Mouse (Mus musculus) neural tube, embryonic 14.5 days (tissue): ENCODE measurements around the gene Wtip. TPM values are rescaled to one million over a fixed set of nuclear protein-coding genes. Genes with fewer than 3 reads are reported as not detected.
A peak's percentile ranks its signal among the peaks of the same experiment; 100 is the strongest.

Experiments used
- ATAC-seq: fragments of 200-750 bp; cut with Nextera tagmentation; 2 replicates; pipeline ENCODE4 v1.8.0; 2017; ENCODE audit warnings: low read depth, mild to moderate bottlenecking, moderate TSS enrichment, moderate library complexity
- H3K27ac ChIP-seq: fragments of 300-500 bp; sonication (generic); 2 replicates; pipeline ENCODE4 v1.5.1; 2014; ENCODE audit warnings: low read depth, mild to moderate bottlenecking, control low read depth, low read length, moderate library complexity, mixed read lengths
- H3K27me3 ChIP-seq: fragments of 300-500 bp; sonication (generic); 2 replicates; pipeline ENCODE4 v1.6.1; 2014; ENCODE audit warnings: low read length; ENCODE audit not compliant: control insufficient read depth, insufficient read depth
- H3K36me3 ChIP-seq: fragments of 300-500 bp; sonication (generic); 2 replicates; pipeline ENCODE4 v1.6.1; 2014; ENCODE audit warnings: low read length, mixed read lengths; ENCODE audit not compliant: control insufficient read depth, insufficient read depth
- H3K4me1 ChIP-seq: fragments of 300-500 bp; sonication (generic); 2 replicates; pipeline ENCODE4 v1.6.1; 2014; ENCODE audit warnings: low read length; ENCODE audit not compliant: control insufficient read depth, insufficient read depth
- H3K4me2 ChIP-seq: fragments of 300-500 bp; sonication (generic); 2 replicates; pipeline ENCODE4 v1.6.1; 2014; ENCODE audit warnings: mild to moderate bottlenecking, low read depth, low read length, control low read depth
- H3K4me3 ChIP-seq: fragments of 300-500 bp; sonication (generic); 2 replicates; pipeline ENCODE4 v1.5.1; 2014; ENCODE audit warnings: low read depth, low read length, control low read depth, mixed read lengths
- H3K9ac ChIP-seq: fragments of 300-500 bp; sonication (generic); replicated peaks from 2 replicates; pipeline ENCODE4 v1.6.1; 2014; ENCODE audit warnings: low read depth, mild to moderate bottlenecking, control low read depth, low read length, mixed read lengths
- H3K9me3 ChIP-seq: fragments of 300-500 bp; sonication (generic); 2 replicates; pipeline ENCODE4 v1.6.1; 2016; ENCODE audit warnings: low read length; ENCODE audit not compliant: control insufficient read depth
- WGBS: fragments of 180-500 bp; shearing (Covaris S2); extraction: QIAGEN DNeasy Blood & Tissue Kit; methylation state at CpG from one replicate; pipeline ENCODE4 v1.1.7; 2014; 5-methylcytosine and 5-hydroxymethylcytosine counted together
- polyA plus RNA-seq: library from polyadenylated mRNA; unstranded; fragments of >200 nt; fragmentation: Nextera tagmentation; extraction: Ambion mirVana; gene quantifications from 2 replicates; pipeline ENCODE4 v1.2.1, GENCODE M21; 2014

Wtip gene
- polyA plus RNA-seq, 1 experiment from 2014 or later: 2.9 TPM

- H3K4me3 ChIP-seq: no peak overlapping the region
- H3K27ac ChIP-seq: no peak overlapping the region
- peaks cover 4% of the 10 kb centered on the region; the same call in 1 of the 2 replicates for H3K4me1 ChIP-seq
- no peak for ATAC-seq
- no peak overlapping the region for H3K9ac ChIP-seq
- H3K9me3 ChIP-seq: no peaks in the 10 kb centered on the region
- 94% methylated on average over 7 of the region's 7 CpGs for WGBS
- 0 out of 2 replicates have a peak, but pooled peaks cover 2% of the 10 kb centered on the region for H3K27me3 ChIP-seq
- no peak overlapping the region for H3K4me2 ChIP-seq
- peaks cover 40% of the 10 kb centered on the region for H3K36me3 ChIP-seq
Observed at GRCm38 (mm10) chr7:34164671-34165070, 31.6 kb upstream of the Wtip start.

DNA sequence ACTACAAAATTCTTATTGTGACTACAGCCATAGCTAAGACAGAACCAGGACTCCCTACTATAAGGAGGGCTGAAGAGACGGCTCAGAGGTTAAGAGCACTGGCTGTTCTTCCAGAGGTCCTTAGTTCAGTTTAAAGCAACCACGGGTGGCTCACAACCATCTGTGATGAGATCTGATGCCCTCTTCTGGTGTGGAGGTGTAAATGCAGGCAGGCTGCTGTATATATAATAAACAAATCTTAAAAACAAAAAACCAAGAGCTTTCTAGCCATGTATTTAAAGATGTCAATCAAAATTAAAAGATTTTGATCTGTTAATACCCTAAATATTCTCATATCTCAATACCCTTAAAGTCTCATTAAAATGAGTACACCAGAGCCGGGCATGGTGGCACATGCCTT, 26.1 kb upstream of the Wtip start:
- no peak overlapping the region for H3K27ac ChIP-seq
- no peak overlapping the region for H3K4me3 ChIP-seq
- H3K9ac ChIP-seq: no peak overlapping the region
- H3K4me1 ChIP-seq: no peaks in the 10 kb centered on the region
- peaks cover 85% of the 10 kb centered on the region for H3K36me3 ChIP-seq
- 95% methylated on average over 3 of the region's 3 CpGs for WGBS
- H3K27me3 ChIP-seq: no peaks in the 10 kb centered on the region
- no peak overlapping the region for H3K4me2 ChIP-seq
- ATAC-seq: no peak
- no peaks in the 10 kb centered on the region for H3K9me3 ChIP-seq

DNA sequence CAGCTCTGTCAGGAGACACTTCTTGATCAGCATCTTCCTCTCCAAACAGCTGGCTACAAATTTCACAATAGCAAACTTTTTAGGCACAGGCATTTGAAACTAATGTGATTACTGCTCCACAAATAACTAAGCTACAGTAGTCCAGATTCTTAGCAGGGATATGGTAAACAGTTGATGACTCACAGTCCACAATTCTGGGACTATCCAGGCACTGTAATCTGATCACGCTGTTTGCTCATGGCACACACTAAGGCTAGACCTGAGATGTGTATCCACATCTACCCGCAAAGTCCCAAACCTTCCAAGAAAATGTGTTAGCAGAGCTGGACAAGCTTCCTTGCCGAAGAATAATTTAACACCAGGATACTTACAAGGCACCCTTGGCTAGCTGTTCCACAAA, 24.9 kb upstream of the Wtip start:
- H3K36me3 ChIP-seq: peaks cover 88% of the 10 kb centered on the region
- H3K27me3 ChIP-seq: no peaks in the 10 kb centered on the region
- H3K27ac ChIP-seq: no peak overlapping the region
- 98% methylated on average over 3 of the region's 3 CpGs for WGBS
- H3K4me2 ChIP-seq: no peak overlapping the region
- H3K4me3 ChIP-seq: no peak overlapping the region
- ATAC-seq: no peak
- no peaks in the 10 kb centered on the region for H3K4me1 ChIP-seq
- no peak overlapping the region for H3K9ac ChIP-seq
- H3K9me3 ChIP-seq: no peaks in the 10 kb centered on the region

GRCm38 (mm10) chr7:34147193-34147592, 14.1 kb upstream of the Wtip start:
- ATAC-seq: no peak
- H3K4me2 ChIP-seq: no peak overlapping the region
- no peak overlapping the region for H3K4me3 ChIP-seq
- H3K36me3 ChIP-seq: peaks cover 82% of the 10 kb centered on the region
- 95% methylated on average over 4 of the region's 4 CpGs for whole genome bisulfite sequencing
- no peak overlapping the region for H3K27ac ChIP-seq
- H3K4me1 ChIP-seq: no peaks in the 10 kb centered on the region
- no peak overlapping the region for H3K9ac ChIP-seq
- H3K9me3 ChIP-seq: no peaks in the 10 kb centered on the region
- H3K27me3 ChIP-seq: no peaks in the 10 kb centered on the region

DNA sequence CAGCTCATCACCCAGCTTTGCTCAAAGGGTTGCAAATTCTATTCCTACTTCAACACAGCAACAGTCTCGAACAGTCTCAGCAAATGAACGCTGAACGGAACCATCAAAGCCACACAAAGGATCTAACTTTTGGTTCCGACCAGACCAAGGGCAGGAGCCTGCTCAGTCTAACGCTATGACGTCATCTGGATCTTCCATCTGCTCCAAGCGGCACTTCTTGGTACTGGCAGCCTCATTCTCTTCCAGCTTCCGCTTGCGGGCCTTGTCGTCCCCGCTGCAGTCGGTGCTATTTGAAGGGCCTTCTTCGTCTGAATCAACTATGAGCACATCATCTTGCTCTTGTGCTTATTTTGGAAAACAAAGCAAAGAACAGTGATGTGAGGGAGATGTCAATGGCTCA, 8.1 kb upstream of the Wtip start:
- H3K27ac ChIP-seq: no peak overlapping the region
- no peak for ATAC-seq
- no peaks in the 10 kb centered on the region for H3K4me1 ChIP-seq
- H3K4me3 ChIP-seq: no peak overlapping the region
- WGBS: 99% methylated on average over 13 of the region's 13 CpGs
- H3K4me2 ChIP-seq: no peak overlapping the region
- H3K27me3 ChIP-seq: no peaks in the 10 kb centered on the region
- H3K36me3 ChIP-seq: peaks cover 50% of the 10 kb centered on the region
- no peak overlapping the region for H3K9ac ChIP-seq
- no peaks in the 10 kb centered on the region for H3K9me3 ChIP-seq

DNA sequence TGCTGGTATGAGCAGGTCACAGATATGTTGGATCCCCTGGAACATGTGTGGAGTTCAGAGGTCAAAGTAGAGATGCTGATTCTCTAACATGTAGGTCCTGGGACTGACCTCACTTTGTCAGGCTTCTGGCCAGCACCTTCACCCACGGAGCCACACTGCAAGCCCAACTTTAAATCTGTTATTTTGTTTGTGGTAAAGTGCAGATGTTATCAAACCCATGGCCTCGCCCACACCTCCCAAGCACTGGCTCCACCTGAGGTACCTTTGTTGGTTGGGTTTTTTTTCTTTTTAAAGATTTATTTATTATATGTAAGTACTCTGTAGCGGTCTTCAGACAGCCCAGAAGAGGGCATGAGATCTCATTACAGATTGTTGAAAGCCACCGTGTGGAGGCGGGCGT, 6.4 kb upstream of the Wtip start:
- Histone ChIP-seq H3K4me2 (no peak overlapping the region), H3K4me3 (no peak overlapping the region), H3K27me3 (no peaks in the 10 kb centered on the region), H3K9ac (no peak overlapping the region), H3K36me3 (peaks cover 35% of the 10 kb centered on the region), H3K27ac (no peak overlapping the region), H3K9me3 (no peaks in the 10 kb centered on the region), H3K4me1 (no peaks in the 10 kb centered on the region)
- ATAC-seq: no peak
- 88% methylated on average over 6 of the region's 6 CpGs for WGBS

- Histone ChIP-seq H3K36me3 (no peaks in the 10 kb centered on the region), H3K27ac (no peak overlapping the region), H3K4me3 (no peak overlapping the region), H3K4me1 (peaks cover 3% of the 10 kb centered on the region; the same call in 1 of the 2 replicates), H3K27me3 (no peaks in the 10 kb centered on the region), H3K4me2 (no peak overlapping the region), H3K9me3 (no peaks in the 10 kb centered on the region), H3K9ac (no peak overlapping the region)
- 84% methylated on average over 2 of the region's 2 CpGs for WGBS
- no peak for ATAC-seq
Observed at GRCm38 (mm10) chr7:34134336-34134735, 1.3 kb upstream of the Wtip start.

DNA sequence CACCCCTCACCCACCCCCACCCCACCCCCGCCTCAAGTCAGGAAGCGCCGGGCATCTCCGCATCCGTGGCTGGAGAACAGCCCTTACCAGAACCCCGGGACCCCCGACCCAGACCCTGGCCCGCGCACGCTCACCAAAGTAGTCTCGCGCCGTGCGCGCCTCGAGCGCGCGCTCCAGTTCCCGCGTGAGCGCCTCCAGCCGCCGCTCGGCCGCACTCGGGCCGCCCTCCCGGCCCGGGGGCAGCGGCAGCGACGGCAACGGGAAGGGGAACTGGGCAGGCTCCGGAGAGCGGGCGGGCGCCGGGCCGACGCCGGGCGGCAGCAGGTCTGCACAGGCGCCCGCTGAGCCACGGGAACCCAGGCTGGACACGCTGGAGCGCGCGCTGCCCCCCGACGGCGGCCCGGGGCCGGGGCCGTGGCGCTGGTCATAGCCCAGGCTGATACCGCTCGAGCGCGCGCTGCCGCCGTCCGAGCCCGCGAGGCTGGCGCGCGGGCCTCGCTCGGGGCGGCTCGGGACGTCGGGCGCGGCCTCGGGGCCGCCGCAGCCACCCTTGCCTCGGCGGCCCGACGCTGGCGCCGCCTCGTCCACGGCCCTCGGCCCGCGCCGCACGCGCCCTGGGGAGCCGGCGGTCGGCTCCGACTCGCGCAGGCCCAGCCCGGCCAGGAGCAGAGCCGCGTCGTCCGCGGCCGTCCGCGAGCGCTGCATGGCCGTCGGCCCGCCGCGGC, 551 bp downstream of the Wtip start:
- WGBS: under 1% methylated on average over 58 of the region's 116 CpGs

GRCm38 (mm10) chr7:34131959-34132354, 1.1 kb downstream of the Wtip start:
- Histone ChIP-seq H3K27ac (no peak overlapping the region), H3K4me3 (peak overlapping the region; percentile 72), H3K36me3 (no peaks in the 10 kb centered on the region), H3K9ac (peak overlapping the region; percentile 92), H3K27me3 (no peaks in the 10 kb centered on the region), H3K4me2 (peak overlapping the region; percentile 55), H3K4me1 (peaks cover 3% of the 10 kb centered on the region; the same call in 1 of the 2 replicates), H3K9me3 (no peaks in the 10 kb centered on the region)
- ATAC-seq: peak; percentile 16; the same call in 1 of the 2 replicates
- WGBS: 11% methylated on average over 3 of the region's 3 CpGs

More for the DNA sequence above, 551 bp downstream of the Wtip start:
- Histone ChIP-seq H3K36me3 (no peaks in the 10 kb centered on the region), H3K4me2 (peak overlapping the region; percentile 55), H3K4me3 (peak overlapping the region; percentile 72), H3K4me1 (peaks cover 3% of the 10 kb centered on the region; the same call in 1 of the 2 replicates), H3K9ac (peak overlapping the region; percentile 92), H3K27me3 (no peaks in the 10 kb centered on the region), H3K9me3 (no peaks in the 10 kb centered on the region), H3K27ac (peak overlapping the region; percentile 64; the same call in 1 of the 2 replicates)
- ATAC-seq: peak; percentile 83
